Mouse (Mus musculus) cerebellum, postnatal 36 days (tissue): Measurements from ENCODE around the gene 1700013H16Rik.
"Not testable (repeated sequence)": the region's sequence is repeated elsewhere in the genome, so short reads cannot be mapped to it uniquely, and the experiment has no call there.

Experiments
- DNase-seq, 2 experiments: peaks; one replicate each; pipeline ENCODE4 v3.0.0; 2021 to 2022; ENCODE audit warnings: mixed read lengths in 2 of 2

1700013H16Rik gene

DNA sequence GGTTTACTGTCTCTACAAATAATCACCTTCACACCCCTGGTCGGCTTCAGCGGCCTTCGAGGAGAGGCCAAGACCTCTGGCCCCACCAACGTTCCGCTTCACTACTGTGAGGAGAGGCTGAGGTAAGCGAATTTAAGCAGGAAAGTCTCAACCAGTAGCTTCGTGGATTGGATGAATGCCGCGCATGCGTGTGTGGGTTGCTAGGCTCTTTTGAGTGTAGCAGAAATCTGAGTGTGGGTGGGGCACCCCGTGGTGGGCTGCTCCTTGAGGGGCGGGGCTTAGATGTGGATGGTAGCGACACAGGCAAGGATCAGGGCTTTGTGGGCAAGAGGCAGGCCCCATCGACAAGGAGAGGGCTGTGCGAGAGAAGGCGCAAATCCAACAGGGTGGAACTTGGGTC lies at the start of gene 1700013H16Rik:
TSS of gene 1700013H16Rik (minus strand) at position 96 of the 400 bp plus-strand sequence.
- DNase-seq = no peak

DNA sequence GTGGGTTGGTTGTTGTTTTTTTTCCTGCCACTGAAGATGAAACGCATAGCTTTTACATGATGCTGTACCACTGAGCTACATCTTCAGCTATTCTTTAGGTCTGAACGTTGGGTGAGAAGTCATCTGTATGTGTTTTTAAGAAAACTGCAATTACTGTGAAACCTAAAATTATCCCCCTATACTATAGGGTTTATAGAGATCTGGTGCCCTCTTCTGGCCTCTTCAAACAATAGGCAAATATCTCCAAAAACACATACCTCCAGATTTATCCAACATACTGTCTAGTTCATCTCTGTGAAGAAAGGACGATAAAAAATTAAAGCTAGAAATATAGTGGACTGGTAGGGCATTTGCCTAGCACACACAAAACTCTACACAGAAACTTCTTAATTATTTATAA lies 41.4 kb upstream of the 1700013H16Rik start:
- DNase-seq = no peak

DNA sequence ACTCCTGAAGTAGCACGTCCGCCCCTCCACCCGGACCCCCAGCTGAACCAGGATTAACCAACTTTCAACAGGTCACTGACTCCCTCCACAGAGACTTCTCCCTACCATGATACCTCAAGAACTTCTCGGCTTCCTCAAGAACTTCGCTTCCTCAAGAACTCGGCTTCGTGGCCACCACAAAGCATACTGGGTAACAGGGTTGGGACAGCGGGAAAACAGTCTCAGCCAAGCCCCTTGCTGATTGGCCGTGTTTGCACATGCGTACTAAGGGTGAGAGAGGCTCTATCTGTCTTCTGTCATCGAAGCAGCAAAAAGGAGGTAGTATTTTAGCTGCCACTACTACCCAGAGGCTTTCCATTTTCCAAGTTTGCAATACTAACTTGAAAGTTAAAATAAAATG lies 39.9 kb upstream of the 1700013H16Rik start, which contains the start of gene Xlr:
TSS of gene Xlr (minus strand) at position 188 of the 400 bp plus-strand sequence.
- DNase-seq = not testable (repeated sequence)

DNA sequence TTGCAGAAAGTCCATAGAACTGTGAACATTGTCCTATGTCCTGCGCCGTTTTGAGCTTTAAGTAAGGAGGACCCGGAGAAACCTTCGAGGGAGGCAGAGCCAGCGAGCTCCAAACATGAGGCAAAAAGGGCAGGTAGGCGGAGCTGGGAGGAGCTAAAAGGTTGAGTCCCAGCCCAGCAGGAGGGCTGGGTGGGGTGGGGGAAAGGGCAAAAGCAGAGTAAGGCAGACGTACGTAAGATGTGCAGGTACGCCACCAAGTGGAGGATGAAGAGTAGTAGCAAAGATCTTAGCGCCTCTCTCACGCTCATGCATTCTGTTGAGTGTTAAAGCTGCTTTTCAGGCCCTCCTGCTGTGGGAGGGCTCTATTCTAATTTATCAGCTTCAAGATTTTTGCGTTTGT lies 18.6 kb upstream of the 1700013H16Rik start, which contains the start of gene Zfp36l3:
TSS of gene Zfp36l3 (minus strand) at position 119 of the 400 bp plus-strand sequence.
- no peak for DNase-seq

DNA sequence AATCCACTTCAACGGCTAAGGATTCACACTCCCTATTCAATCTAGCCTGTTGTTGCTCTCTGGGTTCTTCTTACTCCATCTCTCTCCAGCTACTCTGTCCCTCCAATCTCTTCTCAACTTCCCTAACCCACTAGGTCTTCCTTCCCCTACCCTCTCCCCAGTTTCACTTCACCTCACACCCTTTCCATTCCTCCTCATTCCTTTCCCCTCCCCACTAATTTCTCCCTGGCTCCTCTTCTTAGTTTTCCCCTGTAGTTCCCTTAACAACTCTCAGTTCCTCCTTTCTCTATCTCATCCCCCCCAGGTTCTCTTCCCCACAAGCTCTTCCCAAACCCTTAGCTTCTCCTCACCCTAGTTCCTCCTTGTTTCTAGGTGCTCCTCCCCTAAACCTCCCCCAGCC lies 4.8 kb downstream of the 1700013H16Rik start:
- DNase-seq = no peak

DNA sequence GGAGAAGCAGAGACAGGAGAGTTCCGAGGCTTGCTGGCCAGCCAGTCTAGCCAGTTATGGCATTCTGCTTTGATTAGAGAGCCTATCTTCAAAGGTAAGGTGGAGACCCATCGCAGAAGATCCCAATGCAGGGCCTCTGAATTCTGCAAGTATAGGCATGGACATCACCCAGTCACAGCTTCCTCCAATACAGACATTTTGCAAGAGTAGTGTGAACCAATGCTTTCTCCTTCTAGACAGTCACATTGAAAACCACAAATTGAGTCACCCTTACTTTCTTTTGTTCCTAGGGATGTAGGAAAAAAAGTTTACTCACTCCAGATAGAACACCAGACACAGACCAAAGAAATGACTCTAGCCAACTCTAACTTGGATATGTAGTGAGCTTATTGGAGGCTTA lies 28.7 kb downstream of the 1700013H16Rik start:
- no peak for DNase-seq

DNA sequence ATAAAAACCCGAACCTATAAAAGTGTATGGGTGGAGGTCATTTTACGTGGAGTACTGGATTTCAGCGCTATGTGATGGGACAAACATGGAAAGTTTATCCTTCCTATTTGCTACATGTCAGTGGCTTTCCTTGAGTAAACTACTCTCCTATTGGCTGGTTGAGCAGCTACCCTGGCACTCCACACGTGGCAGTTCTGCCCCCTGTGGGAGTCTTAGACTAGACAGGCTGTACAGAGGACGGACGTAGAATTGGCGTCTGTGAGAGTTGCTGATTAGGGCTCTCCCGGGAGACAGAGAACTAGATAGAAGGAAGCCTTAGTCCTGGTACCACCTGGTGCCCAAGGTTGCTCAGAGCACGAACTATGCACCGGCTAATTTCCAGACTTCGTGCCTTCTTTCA lies 33.0 kb downstream of the 1700013H16Rik start, which contains the start of gene 4930502E18Rik:
TSS of gene 4930502E18Rik (plus strand) at position 231 of the 400 bp plus-strand sequence.
- no peak for DNase-seq

DNA sequence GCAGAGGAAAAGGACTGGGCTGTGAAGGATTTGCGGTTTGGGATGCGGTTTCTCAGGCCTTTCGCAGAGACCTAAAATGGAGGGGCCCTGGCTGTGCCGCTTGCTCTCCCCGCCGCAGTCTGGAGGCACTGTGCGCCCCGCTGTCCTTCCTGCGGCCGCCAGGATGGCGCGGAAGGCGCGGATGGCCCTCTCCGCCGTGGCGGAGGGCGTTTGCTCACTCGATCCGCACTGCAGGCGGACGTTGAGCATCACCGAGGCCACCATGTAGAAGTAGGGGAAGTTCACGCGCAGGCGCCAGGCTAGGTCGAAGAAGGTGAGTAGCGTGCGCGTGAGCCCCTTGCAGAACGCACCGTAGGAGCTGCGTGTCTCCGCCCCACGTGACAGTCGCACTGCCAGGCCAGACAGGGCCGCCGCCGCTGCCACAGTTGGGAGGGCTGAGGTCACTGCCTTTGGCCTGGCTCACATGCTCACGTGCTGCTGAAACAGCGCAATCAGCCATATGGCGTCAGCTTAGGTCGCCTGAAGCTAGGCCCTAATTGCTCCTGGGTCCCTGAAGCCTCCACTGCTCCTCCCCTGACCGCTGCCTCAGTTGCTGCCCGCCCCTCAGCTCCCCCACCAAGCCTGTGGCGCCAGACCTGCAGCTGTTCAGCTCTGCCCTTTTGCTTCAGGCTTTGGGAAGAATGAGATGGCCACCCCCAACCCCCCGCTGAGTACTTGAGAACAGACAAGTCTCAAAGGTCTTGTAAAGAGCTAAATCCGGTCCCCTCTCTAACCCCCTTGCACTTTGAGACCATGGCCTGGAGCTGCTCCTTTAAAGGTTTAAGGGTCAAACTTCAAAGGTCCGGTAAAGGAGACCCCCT lies 41.1 kb downstream of the 1700013H16Rik start:
- DNase-seq = peak; percentile 59 to 68

DNA sequence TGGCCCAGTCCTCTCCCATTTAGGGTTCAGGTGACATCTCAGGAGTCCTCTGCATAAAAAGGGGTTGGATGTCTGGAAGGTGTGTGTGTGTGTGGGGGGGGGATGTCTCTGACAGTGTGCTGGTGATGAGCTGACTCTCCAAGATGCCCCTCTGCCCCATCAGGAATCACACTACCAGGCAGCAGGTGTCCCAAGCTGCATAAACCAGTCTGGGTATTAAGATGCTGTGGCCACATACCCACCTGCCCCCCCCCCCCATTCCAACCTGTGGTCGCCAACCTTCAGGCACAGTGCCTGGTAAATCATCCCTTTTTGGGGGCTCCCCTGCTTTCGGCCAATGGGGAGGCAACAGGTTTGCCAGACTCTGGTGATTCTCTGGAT lies 41.7 kb downstream of the 1700013H16Rik start:
- DNase-seq = no peak

DNA sequence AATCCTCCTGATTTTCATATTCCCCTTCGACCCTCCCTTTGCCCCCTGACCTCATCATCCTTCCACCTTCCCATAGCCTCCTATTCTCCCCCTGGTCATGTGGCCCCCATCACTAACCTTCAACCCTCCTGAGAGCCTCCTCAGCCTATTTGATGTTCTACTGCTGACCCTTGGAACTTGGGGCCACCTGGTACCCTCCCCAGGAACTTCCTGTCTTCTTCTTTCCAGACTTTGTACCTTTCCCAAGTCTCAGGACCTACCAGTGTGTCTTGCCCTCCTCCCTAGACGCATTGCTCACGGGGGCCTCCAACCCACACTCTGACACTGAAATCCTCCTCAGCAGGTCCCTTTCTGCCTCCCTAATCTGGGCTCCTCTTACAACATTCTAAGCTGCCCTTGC lies 55.0 kb downstream of the 1700013H16Rik start:
- DNase-seq = no peak

DNA sequence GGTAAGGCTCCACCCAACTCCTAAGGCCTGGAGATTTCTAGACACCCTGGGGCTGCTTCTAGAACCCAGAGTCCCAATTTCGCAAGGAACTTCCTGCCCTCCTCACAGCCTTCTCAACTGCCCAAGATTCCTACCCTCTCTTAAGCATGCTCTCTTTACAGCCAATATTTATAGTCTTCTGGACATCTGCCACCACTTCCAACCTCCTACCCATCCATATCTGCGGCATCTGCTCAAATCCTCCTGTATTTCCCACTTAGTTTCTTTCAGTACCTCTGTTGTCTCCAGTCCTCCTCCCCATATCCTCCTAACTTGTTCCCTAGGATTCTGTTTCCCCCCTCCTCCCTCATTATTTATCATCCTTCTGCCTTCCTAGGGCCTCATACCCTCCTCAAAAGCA lies 58.4 kb downstream of the 1700013H16Rik start:
- DNase-seq = no peak

DNA sequence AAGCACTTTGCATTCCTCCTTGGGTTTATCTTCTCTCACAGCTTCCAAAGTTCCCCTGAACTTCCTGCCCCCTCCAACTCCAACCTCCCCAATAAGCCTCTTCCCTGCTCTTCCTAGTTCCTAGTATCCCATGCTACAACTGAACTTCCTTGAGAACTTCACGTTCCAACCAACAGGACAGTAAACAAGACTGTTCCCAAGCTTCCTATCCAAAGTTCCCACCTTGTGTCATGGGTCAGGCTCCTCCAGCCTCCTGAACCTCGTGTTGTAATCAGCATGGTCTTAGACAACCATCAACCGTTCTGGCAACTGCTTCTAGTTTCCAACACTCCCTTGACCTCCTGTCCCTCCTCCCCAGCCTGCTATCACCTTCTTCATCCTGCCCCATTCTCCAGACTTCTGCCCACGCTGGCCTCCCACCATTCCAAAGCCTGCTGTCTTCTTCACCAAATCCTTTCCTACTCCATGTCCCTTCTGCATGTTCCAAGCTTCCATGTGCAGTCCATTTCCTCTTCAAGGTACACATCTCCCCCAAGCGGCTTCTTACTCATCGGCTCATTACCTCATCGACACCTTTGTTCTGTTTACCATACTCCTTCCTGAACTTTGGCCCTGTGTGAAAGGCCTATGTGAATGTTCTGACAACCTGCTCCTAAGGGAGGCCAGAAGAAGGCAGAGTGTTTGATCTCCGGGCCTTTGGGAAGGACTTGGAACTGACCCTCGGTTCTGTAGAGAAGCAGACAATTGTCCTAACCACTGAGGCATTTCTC lies 63.4 kb downstream of the 1700013H16Rik start:
- DNase-seq = no peak

DNA sequence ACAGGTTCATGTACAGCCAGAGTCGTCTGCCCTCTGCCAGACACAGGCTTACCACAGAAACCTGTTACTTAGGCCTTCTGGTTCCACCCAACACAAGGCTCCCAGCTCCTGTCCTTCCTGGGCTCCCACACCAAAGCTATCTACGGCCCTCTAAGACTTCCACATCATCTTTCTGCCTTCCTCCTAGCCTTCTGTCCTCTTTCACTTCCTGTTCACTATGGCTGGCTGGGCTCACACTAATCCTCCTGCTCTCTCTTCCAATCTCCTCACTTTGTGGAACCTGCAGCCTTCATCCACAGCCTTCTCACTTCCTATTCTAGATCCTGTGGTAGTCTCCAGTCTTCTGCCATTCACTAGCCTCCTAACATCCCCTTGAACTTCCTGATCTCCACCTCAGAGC lies 64.5 kb downstream of the 1700013H16Rik start:
- no peak for DNase-seq
